Mouse (Mus musculus) frontal cortex, postnatal 10 days (tissue): ENCODE measurements around the gene Gm17651.

Experiments used
- DNase-seq, 2 experiments: peaks; one replicate each; pipeline ENCODE4 v3.0.0; 2022; ENCODE audit warnings: low spot score in 2 of 2, mixed read lengths in 1 of 2

The Gm17651 gene

DNA sequence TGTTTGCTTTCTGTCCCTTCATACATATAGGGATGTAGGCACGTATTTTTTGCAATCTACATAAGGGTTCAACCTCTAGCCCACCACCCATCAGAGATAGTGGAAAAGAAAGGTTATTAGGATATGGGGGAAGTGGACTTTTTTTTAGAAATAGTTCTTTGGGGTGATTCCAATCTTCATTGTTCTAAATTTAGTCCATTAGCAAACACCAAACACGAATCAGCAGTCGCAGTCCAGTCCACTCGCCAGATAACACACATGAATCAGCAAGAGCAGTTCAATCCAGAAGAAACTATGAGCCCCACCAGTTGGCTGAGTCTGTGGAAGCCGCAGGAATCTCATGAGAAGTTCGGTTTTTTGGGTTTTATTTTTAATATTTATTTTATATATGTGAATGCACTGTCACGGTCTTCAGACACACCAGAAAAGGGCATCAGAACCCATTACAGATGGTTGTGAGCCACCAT lies at the start of gene Gm17651:
Gene Gm17651 (minus strand): TSS at position 51 of the 467 bp plus-strand sequence.
- DNase-seq: no peak

DNA sequence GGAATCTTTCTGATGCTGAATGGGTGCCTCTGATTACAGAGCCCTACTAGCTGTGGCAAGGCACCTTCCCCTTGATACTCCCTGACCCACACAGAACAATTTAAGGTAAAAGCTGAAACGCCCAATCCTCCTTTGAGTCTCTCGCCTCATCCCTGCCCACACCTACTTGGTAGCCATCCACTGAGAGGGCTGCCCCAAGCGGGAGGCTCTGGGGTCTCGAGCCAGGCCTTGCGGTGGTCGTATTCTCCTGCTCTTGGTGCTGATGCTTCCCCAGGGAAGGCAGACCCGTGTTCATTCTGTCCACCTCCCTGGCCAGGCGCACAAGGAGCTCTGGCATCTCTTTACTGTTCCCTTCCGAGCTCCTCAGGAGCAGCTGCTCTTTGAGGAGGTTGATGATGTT lies 44.6 kb upstream of the Gm17651 start:
- DNase-seq: no peak

DNA sequence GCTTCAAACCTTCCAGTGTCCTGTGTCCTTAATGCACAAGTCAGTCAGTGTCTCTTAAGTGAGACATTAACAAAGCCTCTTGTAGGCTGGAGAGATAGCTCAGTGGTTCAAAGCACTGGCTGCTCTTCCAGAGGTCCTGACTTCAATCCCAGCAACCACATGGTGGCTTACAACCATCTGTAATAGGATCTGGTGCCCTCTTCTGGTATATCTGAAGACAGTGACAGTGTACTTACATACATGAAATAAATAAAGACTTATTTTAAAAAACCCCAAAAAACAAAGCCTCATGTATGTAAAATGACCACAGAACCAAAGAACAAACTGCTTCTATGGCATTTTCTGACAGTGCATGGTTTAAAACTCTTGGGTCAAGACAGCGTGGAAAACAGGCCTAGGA lies 41.4 kb upstream of the Gm17651 start:
- no peak for DNase-seq

DNA sequence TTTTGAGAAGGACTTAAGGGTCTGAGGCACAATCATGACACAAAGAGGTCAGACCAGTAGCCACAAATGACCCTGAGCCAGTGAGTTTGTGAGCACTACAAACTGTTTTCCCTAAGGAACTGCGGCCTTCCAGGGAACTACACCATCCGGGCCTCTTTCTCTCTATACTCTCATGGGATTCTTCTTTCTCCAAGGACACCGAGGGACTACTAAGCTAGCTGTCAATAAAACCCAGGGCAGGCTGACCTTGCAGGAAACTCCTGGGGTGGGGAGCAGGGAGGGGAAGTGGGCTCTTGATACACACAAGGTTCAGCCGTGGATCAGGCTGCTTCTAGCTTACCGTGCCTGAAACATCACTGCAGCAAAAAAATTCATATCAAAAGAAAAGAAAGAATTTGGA lies 36.4 kb upstream of the Gm17651 start:
- DNase-seq: no peak

DNA sequence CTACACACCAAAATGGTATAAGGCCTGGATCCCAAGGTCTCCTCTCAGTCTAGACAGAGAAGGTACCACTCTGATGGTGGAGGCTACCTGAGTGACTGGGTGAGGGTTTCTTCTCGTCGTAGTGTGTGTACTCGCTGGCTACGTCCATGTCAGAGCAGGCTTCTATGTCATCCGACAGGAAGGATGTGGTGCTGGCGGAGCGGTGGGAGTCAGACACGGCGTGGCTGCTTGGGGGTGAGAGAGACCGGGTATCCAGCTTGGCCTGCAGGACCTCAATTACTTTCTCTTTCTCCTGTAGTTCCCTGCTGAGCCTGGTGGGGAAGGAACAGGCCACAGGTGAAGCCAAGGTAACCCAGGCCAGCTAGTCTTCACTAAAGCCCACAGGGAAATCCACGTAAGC lies 35.6 kb upstream of the Gm17651 start:
- no peak for DNase-seq

DNA sequence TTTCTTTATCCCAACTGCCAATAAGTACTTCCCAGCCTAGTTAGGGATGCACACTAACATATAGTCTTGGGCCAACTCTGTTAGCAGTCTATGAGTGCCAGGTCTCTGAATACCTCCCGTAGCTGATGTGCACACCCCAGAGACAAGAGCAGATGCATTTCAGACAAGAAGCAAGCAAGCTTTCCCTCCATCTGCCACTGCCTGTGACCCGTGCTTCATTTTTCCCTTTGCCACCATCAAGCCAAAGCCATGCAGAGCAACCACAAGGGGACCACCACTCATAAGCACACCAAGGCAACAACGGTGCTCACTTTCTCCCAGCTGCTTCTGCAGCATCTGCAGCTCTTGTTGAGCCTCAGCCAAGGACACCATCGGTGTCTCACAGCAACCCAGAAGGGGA lies 32.1 kb upstream of the Gm17651 start:
- no peak for DNase-seq

DNA sequence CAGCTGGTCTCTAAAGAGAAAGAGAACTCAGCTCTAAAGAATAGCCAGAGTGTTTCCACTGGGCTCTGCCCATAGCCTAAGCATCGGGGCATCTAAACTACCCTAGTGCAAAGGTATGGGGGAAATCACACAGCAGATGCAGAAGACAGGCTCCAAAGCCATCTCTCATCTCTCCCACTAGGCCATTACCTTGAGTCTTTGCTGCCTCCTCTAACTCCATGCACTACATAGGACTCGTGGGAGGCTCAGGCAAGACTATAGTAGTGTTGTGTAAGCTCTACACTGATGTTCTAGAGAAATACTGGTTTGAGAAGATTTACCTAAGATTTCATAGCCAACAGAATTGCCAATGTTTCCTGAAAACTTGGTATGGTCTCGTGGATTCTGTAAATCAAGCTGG lies 31.0 kb upstream of the Gm17651 start:
- no peak for DNase-seq

DNA sequence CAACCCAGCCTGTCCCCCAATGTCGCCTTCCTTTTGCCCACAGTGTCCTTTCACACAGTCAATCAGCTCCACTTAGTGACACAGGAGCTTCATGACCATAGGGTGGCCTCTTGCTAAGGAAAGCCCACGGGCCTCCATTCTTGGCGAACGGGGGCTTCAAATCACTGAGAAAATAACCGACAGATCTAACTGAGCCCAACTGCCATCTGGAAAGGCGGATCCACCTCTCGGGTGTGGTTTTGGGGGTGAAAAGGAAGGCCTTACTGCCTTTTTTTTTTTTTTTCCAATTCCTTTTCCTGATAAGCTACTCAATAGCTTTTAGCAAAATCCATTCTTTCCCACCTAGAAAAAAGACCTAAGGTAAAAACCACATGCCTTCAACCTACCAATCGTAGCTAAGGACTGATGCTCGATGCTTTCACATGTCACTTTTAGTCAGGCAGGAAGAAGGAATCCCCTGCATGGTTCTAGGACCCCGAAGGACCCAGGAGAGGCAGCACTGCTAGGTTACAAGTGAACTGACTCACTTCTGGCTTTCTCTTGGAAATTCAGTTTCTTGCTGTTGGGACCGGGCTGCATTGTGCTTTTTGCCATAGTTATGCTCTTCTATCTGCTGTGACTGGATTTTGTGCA lies 28.1 kb upstream of the Gm17651 start:
- DNase-seq: no peak

DNA sequence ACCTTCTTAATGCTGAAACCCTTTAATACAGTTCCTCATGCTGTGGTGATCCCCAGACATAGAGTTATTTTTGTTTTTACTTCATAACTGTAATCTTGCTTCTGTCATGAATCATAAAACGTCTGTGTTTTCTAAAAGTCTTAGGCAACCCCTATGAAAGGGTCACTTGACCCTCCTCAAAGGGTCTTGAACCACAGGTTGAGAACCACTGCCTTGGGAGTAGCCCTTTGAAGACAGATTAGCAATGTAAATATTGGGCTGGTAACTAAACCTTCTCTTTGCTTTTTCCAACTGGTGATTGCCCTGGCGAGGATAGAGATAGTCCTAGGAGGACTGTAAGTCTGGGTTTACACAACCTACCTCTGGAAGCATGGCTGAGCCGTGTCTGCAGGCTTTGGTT lies 26.7 kb upstream of the Gm17651 start:
- no peak for DNase-seq

DNA sequence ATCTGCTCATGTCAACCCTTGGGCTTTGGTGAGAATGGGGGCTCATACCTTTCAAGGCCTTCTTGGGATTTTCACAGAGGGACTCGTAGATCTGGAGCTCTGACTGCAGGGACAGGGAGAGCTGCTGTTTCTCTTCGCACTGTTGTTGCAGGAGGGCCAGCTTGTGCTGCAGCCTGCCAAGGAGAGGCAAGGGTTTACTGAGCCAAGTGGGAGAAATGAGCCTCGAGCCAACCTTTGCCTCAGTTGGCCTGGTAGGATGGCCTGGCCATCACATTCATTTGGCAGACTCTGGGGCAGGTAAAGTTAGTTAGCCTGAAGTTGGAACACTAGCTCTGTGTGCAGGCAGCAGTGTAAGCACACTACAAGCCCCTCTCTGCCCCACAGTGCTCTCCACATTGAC lies 24.6 kb upstream of the Gm17651 start:
- no peak for DNase-seq

DNA sequence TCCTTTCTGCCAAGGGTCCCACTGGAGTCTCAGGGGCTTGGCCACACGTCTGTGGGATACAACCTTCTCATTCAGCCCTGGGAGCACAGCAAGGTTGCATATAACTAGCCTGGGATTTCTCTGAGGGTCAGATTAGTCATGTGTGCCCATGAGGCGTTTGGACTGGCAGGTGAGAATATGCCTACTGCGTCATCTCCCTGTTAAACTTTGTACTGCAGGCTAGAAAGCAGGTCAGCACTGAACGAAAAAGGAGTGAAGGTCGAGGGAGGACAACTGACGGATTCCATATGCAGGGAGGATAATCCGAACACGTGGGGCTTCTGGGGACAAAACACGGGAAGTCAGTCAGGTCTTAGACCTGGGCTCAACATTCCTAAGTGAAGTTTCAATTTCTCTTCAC lies 22.8 kb upstream of the Gm17651 start:
- DNase-seq: no peak

DNA sequence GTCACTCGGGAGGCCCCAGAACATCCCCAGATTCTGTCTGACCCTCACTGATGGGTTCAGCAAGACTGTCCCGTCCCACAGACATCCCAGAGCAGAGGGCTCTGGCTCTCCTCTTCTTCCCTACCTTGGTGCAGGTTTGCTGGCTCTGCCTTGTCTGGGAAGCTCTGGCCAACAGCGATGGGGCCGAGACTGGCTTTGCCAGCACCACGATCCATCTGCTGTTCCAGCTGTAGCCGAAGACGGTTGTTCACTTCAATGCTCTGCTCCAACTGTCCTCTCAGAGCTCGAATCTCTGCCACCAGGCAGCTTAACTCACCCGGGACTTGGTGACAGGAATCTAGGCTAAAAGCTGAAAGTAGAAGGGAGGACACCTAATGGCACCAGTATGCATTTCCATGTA lies 22.4 kb upstream of the Gm17651 start:
- no peak for DNase-seq

DNA sequence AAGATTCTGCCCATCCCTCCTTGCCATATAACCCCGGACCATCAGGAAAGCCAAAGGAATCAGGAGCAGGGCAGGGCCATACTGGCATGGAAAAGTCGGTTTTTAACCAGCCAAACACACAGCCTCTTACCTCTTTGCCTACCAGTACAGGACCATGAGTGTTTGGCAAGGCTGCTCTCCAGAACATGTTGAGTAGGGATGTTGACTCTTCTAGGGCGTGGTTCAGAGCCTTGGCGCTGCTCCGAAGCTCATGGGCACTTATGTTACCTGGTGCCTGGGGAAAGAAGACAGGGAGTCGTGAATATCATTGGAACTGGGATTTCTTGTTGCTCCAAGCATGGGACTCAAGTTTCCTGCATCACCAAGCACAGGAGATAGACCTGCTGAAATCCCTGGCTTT lies 19.3 kb upstream of the Gm17651 start:
- no peak for DNase-seq

DNA sequence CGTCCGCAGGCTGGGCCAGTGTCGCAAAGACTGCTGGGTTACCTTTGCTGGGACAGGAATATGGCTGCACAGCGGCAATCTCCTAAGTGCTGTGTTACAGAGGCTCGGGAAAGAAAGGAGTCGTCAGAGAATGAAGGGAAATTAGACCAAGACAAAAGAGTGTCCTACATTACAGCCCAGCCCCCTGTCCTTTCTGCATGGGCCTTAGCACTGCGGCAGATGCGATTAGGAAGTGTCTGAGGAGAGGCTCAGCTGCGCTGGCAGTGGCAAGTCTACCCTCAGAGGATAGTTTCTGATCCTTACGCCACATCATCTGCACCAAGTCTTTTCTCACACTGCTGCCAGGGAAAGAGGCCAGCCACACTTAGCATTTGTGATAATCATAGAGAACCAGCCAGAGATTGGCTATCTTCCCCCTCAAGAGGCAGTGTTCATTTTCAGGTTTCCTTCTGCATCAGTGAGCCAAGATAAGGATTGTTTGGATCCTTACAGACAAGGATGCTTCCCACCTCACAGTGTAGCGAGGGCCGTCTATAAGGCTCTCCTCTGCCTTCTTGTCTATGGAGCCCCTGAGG lies 17.0 kb upstream of the Gm17651 start:
- no peak for DNase-seq

DNA sequence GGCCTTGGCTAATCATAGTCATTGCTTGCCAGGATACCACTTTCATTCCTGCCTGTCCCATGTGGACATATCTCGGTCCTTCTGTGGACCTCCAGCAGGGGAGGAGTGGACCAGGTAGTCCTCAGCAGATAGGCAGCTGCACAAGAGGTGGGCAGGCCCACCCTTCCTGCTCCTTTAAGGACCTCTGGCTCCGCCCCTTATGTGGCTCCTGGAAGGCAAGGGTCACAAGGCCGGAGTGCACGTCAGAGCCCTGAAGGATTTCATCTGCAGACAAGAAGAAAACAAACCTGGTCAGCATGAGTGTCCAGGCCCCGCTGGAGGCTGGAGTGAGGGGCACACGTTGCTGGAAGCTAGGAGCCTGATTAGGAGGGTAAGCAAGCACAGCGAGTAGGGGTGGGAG lies 16.1 kb upstream of the Gm17651 start:
- DNase-seq: no peak

DNA sequence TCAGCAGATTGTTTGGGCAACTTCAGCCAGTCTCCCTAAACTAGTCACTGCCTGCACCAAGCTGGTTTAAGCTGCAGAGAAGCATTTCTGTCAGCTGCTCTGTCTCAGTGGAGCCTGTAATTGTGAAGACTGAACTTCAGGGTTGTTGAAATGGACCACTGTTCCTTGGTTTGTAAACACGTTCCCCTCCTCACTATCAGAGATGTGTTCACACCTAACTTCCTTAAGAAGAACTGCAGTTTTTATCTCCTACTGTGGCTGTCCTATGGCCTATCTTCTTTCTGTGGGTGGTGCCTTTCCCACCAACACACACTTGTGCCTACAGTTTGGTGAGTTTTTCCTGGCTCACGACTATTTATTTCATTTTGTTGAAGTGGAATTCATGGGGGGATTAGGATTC lies 14.8 kb upstream of the Gm17651 start:
- no peak for DNase-seq

DNA sequence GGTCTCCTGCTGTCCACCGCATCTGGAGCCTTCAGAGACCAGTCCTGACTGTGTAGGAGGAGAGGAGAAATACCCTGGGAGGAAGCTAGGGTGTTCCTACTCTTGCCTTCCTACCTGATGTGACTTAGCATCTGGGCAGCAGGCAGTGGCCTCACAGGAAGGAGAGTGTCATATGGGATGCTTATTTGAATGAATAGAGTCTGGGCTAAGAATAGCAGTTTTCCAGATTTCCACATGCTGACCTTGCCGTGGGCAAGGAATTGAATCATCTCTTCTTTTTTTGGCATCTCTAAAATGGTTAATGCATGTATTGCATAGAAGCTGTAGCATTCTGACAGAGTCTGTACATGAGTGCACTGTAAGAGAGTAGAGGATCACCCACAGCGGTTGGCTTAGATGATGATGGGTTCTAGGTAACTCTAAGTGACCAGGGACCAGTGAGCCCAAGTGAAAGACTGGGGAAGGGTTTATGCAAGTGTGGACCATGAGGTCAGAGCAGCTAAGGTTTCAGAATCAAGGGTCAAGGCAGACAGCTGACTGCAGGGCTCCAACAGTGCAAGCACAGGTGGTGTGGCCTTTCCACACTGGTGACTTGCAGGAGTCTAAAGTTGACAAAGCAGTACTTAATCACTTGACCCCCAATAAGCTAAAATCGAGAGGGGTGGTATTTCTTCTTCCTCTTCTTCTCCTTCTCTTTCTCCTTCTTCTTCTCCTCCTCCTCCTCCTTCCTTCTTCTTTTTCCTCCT lies 12.1 kb upstream of the Gm17651 start:
- no peak for DNase-seq

DNA sequence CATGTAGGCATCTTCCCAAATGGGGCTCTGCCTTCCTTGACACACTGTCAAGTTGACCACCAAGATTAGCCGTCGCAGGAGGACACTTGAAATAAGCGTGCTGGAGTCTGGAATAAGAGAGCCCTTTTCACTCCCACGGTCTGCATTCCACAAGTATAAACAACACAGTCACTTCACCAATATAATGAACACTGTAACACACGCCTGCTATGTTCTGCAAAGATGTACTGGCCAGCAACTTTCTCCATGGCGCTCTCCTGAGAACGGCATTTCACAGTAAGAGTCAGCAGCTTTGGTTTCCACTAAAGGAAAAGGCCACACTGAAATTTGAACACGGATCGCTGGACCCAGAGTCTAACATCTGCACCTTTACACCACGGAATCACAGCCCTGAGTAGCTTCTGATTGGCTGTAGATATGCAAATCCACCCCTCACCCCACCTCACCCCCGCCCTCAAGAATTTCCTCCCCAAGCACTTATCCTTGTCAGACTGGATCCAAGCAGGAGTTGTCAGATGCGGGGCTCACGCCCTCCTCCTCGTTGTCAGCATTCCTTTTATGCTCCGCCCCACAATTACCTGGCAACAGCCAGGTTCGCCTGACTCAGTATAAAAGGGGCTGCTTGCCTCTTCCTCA lies 9.2 kb upstream of the Gm17651 start:
- no peak for DNase-seq

DNA sequence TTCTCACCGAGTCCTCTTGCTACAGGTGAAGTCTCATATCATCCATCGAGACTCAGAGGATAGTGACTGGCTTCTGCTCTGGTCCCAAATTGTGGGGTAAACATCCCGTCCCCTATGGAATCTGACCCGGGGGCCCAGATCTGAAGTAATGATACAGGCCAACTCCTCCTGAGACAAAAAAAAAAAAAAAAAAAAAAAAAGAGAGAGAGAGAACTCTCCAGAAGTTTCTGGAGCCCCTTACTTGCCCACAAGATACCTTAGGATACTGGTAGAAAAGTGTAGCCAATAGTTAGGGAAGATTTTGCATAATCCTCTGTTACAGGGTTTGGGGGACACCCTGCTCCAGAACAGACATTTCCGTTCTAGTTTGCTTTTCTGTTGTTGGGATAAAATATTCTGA lies 8.1 kb upstream of the Gm17651 start:
- DNase-seq: no peak

DNA sequence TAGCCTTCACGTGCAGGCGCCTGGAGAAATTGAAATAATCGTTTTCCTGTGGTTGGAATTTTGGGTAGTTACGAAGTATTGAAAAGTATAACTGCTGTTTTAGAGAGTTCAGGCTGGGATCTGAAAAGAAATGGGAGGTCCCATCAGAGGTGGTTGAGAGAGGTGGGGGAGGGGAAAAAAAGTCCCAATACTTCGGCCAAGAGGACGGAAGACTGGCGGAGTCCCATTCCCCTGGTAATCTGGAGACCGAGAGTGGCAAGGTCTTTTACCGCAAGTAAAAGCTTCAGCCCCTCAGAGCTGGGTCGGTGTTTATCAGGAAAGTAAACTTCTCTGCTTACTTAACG lies 7.6 kb upstream of the Gm17651 start:
- DNase-seq: no peak

DNA sequence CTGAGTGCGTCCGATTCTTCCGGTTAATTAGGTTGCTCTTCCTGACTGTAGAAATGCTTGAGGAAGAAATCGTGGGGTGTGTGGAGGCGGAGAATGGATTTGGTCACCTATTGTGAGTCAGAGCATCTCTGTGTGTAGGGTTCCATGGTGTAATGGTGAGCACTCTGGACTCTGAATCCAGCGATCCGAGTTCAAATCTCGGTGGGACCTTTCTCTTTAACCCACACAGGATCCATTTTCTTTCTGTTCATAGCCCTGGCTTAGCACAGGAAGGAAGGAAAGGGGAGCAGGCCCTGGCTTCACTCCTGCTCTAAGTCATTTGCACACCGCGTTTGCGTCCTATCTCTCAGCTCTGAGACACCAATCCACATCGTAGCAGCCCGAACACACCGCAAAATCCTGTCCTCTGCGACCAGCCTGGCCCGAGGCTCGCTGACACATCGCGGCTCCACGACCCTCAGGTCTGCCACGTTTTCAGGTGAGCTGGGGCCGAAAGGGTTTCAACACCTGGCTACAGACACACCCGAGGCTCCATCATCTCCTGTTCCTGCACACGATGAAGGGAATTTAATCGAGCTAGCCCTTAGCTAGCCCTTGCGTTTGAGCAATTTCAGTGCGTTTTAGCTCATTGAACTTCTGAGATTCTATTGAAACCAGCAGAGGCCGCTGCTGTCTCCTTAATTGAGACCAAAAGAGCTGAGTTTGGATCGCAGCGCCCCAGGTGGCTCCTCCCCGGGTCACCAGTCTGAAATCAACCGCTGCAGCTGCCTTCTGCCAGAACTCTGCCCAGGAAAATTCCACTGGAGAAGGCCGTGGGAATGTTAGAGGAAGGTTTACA lies 7.0 kb upstream of the Gm17651 start:
- DNase-seq: peak in 1 of 2 experiments; percentile 63
